Mouse (Mus musculus) gastrocnemius, postnatal 36 days (tissue): ENCODE results near the gene Rhoh. TPM values are rescaled to one million over a fixed set of nuclear protein-coding genes. Genes with fewer than 3 reads are reported as not detected.

Experiments used
- DNase-seq, 2 experiments: peaks; one replicate each; pipeline ENCODE4 v3.0.0; 2022
- intact Hi-C: fragments of 180-260 bp; cut with DNase I; formaldehyde crosslinking; loops from one replicate; pipeline ENCODE4 v1.15.1; 2025
- total RNA-seq, 2 experiments: library from RNA; stranded (reverse); gene quantifications; 2 replicates each; pipeline ENCODE4 v1.2.3; 2021

Rhoh gene
- total RNA-seq, 2 experiments from 2014 or later = 0.07 to 0.92 TPM

- DNase-seq = no peak
- intact Hi-C loops = no loop called here
Measured at GRCm38 (mm10) chr5:65858898-65859297, 2.1 kb upstream of the Rhoh start.

- DNase-seq = no peak
- intact Hi-C loops = no loop called here
Measured at GRCm38 (mm10) chr5:65859396-65859795, 1.6 kb upstream of the Rhoh start.

GRCm38 (mm10) chr5:65860281-65861000, 572 bp upstream of the Rhoh start:
- intact Hi-C loops = no loop called here
- no peak for DNase-seq

- DNase-seq = no peak
- intact Hi-C loops = no loop called here
Measured at GRCm38 (mm10) chr5:65862217-65862927, 1.4 kb downstream of the Rhoh start.

GRCm38 (mm10) chr5:65863349-65863749, 2.3 kb downstream of the Rhoh start:
- peak; percentile 9 to 21 for DNase-seq
- intact Hi-C loops = no loop called here

- intact Hi-C loops = no loop called here
- DNase-seq = no peak
Measured at GRCm38 (mm10) chr5:65864486-65864885, 3.5 kb downstream of the Rhoh start.

- intact Hi-C loops = no loop called here
- DNase-seq = no peak
Measured at GRCm38 (mm10) chr5:65864946-65865345, 3.9 kb downstream of the Rhoh start.

- no peak for DNase-seq
- intact Hi-C loops = no loop called here
Measured at GRCm38 (mm10) chr5:65866591-65866990, 5.6 kb downstream of the Rhoh start.

- no peak for DNase-seq
- intact Hi-C loops = no loop called here
Measured at GRCm38 (mm10) chr5:65867380-65868116, 6.5 kb downstream of the Rhoh start.

- DNase-seq = no peak
- intact Hi-C loops = no loop called here
Measured at GRCm38 (mm10) chr5:65868419-65868818, 7.4 kb downstream of the Rhoh start.

GRCm38 (mm10) chr5:65869660-65870059, 8.6 kb downstream of the Rhoh start:
- no peak for DNase-seq
- intact Hi-C loops = no loop called here

GRCm38 (mm10) chr5:65871276-65871875, 10.4 kb downstream of the Rhoh start:
- intact Hi-C loops = no loop called here
- no peak for DNase-seq

- DNase-seq = no peak
- intact Hi-C loops = no loop called here
Measured at GRCm38 (mm10) chr5:65873212-65873611, 12.2 kb downstream of the Rhoh start.

- no peak for DNase-seq
- intact Hi-C loops = no loop called here
Measured at GRCm38 (mm10) chr5:65875269-65875668, 14.3 kb downstream of the Rhoh start.

- DNase-seq = no peak
- intact Hi-C loops = no loop called here
Measured at GRCm38 (mm10) chr5:65878367-65878766, 17.4 kb downstream of the Rhoh start.

GRCm38 (mm10) chr5:65881254-65881653, 20.2 kb downstream of the Rhoh start:
- intact Hi-C loops = no loop called here
- DNase-seq = no peak

- DNase-seq = no peak
- intact Hi-C loops = no loop called here
Measured at GRCm38 (mm10) chr5:65882476-65883205, 21.6 kb downstream of the Rhoh start.

GRCm38 (mm10) chr5:65883355-65883754, 22.3 kb downstream of the Rhoh start:
- no peak for DNase-seq
- intact Hi-C loops = no loop called here

- no peak for DNase-seq
- intact Hi-C loops = no loop called here
Measured at GRCm38 (mm10) chr5:65885699-65886443, 24.9 kb downstream of the Rhoh start.

- intact Hi-C loops = no loop called here
- no peak for DNase-seq
Measured at GRCm38 (mm10) chr5:65888102-65888501, 27.1 kb downstream of the Rhoh start.
